Mouse (Mus musculus) cerebellum, postnatal 10 days (tissue): ENCODE data around the gene B230104I21Rik.

Experiments used
- DNase-seq, 2 experiments: peaks; one replicate each; pipeline ENCODE4 v3.0.0; 2021; ENCODE audit warnings: mixed read lengths in 2 of 2

Gene B230104I21Rik

GRCm38 (mm10) chr4:154335761-154336160 lies at the start of gene B230104I21Rik:
Gene B230104I21Rik, plus strand, starts transcription at chr4:154336127.
- peak; percentile 24 to 41 for DNase-seq

GRCm38 (mm10) chr4:154293735-154294201 lies 42.2 kb upstream of the B230104I21Rik start:
- no peak for DNase-seq

GRCm38 (mm10) chr4:154294262-154294731 lies 41.6 kb upstream of the B230104I21Rik start:
- DNase-seq: no peak

GRCm38 (mm10) chr4:154297761-154298160 lies 38.2 kb upstream of the B230104I21Rik start:
- no peak for DNase-seq

GRCm38 (mm10) chr4:154299541-154300271 lies 36.2 kb upstream of the B230104I21Rik start:
- peak; percentile 30 to 36 for DNase-seq

GRCm38 (mm10) chr4:154301466-154301881 lies 34.5 kb upstream of the B230104I21Rik start, which contains the start of gene Arhgef16:
Gene Arhgef16, minus strand, starts transcription at chr4:154301676.
- DNase-seq: peak; percentile 70 to 78

- DNase-seq: peak; percentile 59 to 64
Observed at GRCm38 (mm10) chr4:154309131-154309530, 26.8 kb upstream of the B230104I21Rik start.

GRCm38 (mm10) chr4:154310576-154311262 lies 25.2 kb upstream of the B230104I21Rik start:
- DNase-seq: no peak

- DNase-seq: no peak
Observed at GRCm38 (mm10) chr4:154312143-154312812, 23.6 kb upstream of the B230104I21Rik start.

- peak in 1 of 2 experiments; percentile 28 for DNase-seq
Observed at GRCm38 (mm10) chr4:154312935-154313621, 22.8 kb upstream of the B230104I21Rik start.

GRCm38 (mm10) chr4:154313622-154313967 lies 22.3 kb upstream of the B230104I21Rik start:
- peak; percentile 42 to 54 for DNase-seq

- no peak for DNase-seq
Observed at GRCm38 (mm10) chr4:154325410-154325809, 10.5 kb upstream of the B230104I21Rik start.

- DNase-seq: peak in 1 of 2 experiments; percentile 41
Observed at GRCm38 (mm10) chr4:154328431-154328830, 7.5 kb upstream of the B230104I21Rik start.

GRCm38 (mm10) chr4:154328836-154329235 lies 7.1 kb upstream of the B230104I21Rik start:
- peak; percentile 86 to 89 for DNase-seq

GRCm38 (mm10) chr4:154330001-154330400 lies 5.9 kb upstream of the B230104I21Rik start:
- DNase-seq: no peak

- DNase-seq: no peak
Observed at GRCm38 (mm10) chr4:154331271-154331670, 4.7 kb upstream of the B230104I21Rik start.

GRCm38 (mm10) chr4:154333300-154333699 lies 2.6 kb upstream of the B230104I21Rik start:
- no peak for DNase-seq

- peak; percentile 60 to 67 for DNase-seq
Observed at GRCm38 (mm10) chr4:154334699-154335402, 1.1 kb upstream of the B230104I21Rik start.

- DNase-seq: no peak
Observed at GRCm38 (mm10) chr4:154336650-154337049, 723 bp downstream of the B230104I21Rik start.

GRCm38 (mm10) chr4:154346731-154347522 lies 11.0 kb downstream of the B230104I21Rik start:
- DNase-seq: no peak
